Mouse (Mus musculus) brain, adult 2 months (tissue): ENCODE measurements around the gene Gm30191.

ENCODE experiments used
- DNase-seq: peaks from one replicate; pipeline ENCODE4 v3.0.0; 2011; ENCODE audit warnings: low read depth, low spot score

The Gm30191 gene

DNA sequence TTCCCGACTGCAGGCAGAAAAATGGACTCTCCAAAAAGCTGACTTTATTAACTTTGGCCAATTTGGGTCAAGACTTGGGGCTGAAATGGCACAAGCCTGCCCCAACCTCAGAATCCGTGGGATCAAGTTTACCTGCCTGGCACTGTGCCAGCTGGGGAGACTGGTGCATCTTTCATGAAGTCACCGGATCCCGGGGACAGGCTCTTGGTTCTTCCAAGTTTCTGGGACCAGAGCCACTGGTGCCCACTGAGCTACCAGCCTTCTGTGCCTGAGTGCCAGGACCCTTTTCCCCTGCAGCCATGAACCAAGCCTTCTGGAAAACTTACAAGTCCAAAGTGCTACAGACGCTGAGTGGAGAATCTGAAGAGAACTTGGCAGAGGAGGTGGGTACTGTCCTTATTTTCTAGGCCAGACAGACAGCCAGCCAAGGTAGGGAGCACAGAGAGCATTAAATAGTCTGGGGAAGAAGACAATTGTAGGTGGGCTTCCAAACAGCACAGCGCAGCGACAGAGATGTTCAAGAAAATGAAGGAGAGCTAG is at the start of gene Gm30191:
Gene Gm30191, plus strand, starts transcription at position 217 of the 540 bp plus-strand sequence.
- DNase-seq = no peak

DNA sequence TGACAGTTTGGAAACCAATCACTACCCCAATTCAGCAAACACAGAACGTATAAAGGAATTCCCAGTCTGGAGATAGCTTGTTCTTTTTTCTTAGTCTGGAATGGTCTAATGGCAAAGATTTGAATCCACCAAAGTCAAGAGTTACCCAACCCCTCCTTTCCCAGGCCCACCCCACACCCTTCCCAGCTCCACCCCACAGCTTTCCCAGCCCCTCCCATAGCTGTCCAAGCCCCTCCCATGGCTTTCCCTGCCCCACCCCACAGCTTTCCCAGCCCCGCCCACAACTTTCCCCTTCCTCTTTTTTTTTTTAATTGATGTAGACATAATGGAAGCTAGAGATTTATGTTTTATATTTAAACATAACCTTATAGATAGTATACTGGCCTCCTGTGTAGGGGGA is 47.4 kb upstream of the Gm30191 start:
- no peak for DNase-seq

DNA sequence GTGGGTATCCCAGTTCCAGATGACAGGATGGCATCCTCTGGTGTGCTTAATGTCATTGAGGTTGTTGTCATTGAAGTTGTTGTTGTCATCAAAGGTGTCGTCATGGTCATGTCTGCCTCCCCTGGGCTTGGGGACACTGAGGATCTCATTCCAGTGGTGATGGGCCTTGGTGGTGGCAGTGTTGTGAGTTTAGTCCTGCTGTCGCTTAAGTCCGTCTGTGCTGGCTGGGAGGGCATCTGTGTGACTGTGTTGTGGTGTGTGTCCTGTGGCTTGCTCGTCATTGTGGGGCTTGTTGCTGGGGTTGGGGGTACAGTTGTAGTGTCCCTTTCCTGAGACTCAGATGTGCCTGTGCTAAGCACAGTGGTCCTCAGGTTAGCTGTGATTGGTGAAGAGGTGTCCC is 43.8 kb upstream of the Gm30191 start, which contains the start of gene Gm7534:
Gene Gm7534, minus strand, starts transcription at position 101 of the 400 bp plus-strand sequence.
- DNase-seq = no peak

DNA sequence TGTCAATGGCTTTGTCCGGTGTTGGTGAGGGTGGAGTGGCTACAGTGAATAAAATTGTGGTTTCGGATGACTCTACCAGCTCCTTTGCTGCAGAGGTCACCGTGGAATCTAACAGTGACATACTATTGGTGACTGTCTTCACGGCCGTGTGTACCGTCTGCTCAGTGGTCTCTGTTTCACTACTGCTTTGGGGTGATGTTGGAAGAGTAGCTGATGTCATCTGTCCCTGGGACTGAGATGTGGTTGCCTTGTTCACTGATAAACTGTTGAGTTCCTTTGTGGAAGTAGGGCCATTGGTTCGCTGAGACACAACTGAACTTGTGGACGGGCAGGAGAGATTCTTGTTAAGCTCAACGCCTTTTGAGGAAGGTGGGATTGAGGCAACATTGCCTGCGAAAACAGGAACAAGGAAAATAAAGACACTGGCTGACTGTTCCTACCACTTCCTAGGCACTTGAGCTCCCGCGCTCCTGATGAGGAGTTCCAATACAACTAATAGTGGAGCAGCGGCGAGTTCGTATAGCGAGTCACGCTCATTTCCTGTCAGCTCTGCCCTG is 43.3 kb upstream of the Gm30191 start:
- DNase-seq = no peak

DNA sequence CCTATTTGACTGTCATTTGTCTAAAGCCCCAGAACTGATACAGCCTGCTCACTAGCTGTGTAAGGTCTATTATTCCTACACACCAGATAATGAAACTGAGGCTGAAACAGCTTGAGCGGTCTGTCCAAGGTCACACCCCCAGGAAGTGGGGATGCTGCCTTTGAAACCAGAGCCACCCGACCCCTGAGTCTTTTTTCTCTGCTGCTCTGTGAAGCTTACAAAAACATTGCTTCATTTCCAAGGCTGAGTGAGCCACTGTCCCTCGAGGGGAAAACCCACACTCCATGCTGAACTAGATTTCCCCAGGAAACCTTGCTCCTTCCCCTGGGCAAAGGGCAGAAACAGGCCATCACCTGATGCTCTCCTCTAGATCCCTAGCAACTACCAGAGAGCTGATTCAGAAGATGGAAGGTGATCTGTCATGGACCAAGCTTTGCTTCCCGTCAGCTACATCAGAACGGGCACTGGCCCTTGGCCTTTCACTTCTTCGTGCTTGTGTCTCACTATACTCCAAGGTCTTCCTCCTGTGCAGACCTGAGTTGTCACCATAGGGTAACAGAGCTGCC is 40.2 kb upstream of the Gm30191 start:
- DNase-seq = no peak

DNA sequence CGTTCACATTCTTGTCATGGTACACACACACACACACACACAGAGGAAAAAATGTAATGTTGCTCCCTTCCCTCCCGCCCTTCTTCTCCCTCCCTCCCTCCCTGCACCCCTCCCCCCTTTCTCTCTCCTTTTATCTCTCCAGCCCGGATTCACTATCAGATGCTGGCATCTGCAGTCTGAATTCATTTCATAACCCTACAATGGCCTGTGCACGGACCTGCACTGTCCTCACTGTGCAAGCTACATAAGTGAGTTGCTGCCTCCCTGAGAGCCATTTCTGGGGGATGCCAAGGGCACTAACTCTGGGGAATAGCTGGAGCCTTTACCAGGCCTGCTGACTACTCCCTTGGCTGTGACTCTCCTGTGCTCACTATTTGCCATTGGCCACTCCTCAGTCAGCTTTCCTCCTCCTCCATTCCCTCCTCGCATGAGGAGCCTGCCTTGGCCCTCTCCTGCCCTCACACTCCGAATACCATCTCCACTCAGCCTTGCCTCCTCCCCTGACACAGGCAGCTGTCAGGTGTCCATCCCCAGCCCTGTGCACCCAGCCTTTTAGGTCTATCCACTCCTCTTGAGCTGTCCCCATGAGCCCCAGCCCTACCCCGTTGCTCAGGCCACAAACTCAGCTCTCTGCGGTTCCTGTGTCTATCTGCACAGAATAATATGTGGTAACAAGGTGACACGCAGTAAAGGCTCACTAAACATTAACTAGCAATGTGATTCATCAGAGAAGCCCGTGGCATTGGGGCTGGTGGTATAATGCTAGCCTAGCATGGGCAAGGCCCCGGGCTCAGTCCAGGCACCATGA is 23.7 kb upstream of the Gm30191 start:
- no peak for DNase-seq

DNA sequence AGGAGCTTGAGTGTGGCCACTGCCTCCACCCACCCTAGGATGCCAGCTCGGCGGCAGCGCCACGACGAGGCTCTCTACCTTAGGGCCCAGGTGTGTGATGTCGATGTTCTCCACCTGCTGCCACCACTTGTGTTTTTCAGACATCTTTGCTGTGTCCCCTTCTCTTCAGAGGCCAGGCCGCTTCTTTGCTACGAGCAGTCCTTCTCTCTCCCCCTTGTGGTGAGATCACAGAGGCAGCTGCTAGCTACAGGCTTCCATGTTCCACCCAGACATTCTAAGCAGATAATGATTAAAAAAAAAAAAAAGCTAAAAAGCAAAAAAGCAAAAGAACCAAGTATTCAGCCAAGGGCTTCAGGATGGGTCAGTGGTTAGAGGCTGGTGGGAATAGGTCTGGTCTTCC is 19.5 kb upstream of the Gm30191 start, which contains the start of gene Catsper4:
Gene Catsper4, minus strand, starts transcription at position 190 of the 400 bp plus-strand sequence.
- DNase-seq = peak; percentile 37

DNA sequence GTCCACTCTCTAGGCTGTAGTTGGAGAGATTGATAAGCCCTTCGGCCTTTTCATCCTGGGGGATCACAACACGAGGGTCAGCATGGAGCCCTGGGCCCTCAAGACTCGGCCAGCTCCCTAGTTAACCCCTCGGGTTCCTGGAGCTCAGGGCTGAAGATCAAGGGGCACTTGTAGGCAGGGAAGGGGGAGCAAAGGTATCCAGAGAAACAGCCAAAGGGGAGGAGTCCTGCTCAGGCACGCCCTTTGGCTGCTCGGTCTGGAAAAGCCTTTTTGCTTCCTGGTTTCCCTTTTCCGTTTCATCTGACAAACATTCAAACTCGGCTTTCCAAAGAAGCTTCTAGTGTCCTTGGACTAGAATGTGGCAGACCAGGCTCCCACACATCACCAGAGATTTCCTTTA is 16.3 kb upstream of the Gm30191 start:
- DNase-seq = no peak

DNA sequence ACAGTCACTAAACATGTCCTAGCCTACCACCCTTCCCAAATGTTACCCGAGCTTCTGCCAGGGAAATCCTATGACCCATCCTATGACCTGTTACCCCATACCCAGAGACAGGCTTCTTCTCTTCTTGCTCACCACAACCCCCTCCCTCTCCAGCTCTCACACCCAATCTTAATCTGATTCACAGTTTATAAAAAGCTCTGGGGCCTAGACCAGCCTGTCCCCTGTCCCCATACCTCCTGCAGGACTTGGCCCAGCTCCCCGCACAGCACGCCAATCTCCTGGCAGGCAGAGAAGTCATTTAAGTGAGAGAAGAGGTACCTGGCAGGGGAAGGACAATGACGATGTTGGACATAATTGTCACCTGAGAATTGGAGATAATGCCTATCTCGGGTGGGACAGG is 11.9 kb upstream of the Gm30191 start:
- no peak for DNase-seq

DNA sequence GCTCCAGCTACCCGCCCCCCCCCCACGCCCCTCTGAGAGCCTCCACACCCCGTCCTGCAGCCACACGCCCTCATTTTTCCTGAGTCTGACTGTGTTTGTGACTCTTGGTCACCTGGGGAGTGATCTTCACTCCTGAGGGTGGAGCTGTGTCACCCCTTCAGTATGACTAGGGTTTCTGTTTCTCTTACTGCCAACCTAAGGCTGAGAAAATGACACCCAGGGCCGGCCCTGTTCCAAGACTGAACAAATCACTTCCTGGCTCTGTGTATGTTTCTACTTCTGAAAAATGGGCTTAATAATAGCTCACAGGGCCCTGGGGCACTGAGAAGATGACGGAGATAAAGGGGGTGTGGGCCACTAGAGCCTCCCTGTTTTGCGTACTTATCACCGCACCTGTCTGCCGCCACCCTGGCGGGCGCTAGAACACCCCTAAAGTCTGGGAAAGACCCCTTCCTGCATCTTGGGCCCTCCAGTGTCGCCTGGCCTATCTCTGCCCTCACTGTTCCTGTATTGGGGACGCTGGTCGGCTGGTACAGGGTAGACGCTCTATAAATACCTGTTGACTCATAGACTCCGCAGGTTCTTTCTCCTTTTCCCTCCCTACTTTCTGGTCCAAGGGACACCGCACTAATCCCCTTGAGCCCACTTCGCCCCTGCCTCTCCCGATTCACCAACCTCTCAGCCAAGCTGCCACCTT is 9.0 kb upstream of the Gm30191 start:
- no peak for DNase-seq

DNA sequence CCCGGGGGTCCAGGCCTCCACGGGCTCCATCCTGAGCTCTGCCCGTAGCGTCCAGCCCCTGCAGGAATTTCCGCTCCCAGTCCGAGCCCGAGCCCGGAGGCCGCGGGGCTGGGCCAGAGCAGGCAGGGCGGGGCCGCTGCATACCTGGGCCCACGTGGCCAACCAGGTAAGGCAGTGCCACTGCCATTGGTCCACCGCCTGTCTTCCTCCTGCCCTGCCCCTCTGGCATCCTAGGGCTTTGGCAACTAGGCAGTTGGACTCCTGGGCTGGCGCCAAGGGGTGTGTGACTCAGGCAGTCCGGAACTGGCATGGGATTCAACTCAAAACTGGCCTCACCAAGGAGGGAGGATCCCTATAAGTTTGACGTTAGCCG is 8.5 kb upstream of the Gm30191 start, which contains the start of gene Cnksr1:
Gene Cnksr1, minus strand, starts transcription at position 121 of the 373 bp plus-strand sequence.
- DNase-seq = peak; percentile 63

DNA sequence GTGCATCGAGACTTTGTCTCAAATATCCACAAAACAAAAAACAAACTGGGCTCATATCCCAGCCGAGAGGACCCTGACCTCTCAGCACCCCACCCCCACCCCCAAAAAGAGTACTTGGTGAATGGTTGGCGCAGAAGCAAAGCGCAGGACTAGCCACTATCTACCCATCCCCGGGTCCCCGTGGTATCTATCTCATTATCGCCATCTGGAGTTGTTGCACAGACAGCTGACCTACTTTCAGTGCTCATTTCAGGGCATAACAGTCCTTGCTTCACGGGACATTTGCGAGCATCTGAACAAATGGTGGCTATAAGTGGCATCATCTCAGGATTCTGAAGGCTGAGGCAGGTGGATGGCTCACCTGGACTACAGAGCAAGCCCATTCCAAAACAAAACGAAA is 8.0 kb upstream of the Gm30191 start:
- DNase-seq = peak; percentile 35

DNA sequence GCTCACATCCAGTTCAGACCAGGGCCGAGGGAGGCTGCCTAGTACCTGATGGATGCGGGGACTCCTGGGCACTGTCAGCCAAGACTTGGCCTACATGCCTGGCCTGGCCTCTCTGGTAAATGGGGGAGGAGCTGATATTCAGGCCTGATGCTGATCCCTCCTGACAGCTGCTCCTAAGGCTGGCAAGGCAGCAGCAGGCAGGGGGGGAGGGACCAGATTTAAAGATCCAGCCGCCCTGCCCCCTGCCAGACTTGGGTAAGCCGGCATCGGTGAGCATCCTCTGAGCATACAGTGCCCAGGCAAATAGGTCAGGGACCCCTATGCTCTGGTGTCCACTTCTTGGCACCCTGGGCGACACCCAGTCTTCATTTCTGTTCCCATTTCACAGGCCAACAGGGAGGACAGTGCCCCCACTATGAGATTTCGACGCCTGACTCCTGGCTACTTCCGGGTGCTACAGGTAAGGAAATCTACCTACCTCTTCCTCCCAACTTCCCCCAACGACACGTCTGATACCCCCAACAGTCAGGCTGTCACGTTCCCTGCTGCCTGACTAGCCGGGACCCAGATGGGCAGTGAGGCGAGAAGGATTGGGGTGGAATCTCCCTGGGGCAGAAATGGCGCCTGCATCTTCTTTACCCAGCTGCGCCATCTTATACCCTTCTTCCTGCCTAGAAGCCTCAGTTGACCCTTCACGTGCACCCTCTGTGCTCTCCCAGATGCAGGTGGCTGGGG is 3.1 kb upstream of the Gm30191 start, which contains the start of gene E130218I03Rik:
Gene E130218I03Rik, plus strand, starts transcription at position 147 of the 735 bp plus-strand sequence.
- DNase-seq = no peak

DNA sequence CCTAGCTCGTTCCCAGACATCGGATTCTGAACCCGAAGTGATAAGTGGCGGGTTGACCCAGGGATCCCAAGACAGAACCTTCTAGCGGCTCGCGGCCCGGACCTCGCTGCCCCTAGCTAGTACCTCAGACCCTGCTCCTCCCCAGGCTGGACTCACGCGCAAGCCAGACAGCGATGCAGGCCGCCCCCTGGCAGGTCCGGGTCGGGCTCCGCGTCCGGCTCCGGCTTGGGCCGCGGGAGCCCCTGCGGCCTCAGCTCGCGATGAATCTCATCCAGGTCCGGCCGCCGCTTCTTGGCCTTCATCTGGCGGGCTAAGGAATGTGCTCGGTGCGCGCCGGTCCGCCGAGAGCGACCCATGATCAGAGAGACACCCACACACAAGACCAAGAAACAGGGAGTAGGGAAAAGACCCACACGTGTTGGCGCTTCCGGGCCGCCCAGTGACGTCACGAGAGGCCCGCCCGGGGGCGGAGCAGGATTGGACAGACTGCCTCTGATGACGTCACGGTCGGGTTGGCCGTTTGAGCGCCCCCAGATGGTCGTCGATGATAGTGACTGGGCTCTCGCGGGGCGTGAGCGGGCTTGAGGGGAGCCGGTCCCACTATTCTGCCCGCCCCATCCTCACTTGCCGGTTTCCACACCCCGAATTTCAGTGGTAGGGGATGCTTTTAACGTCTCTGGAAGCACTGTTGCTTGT is 1.4 kb upstream of the Gm30191 start, which contains the start of gene Zfp593:
Gene Zfp593, minus strand, starts transcription at position 445 of the 696 bp plus-strand sequence.
- DNase-seq = peak; percentile 93

DNA sequence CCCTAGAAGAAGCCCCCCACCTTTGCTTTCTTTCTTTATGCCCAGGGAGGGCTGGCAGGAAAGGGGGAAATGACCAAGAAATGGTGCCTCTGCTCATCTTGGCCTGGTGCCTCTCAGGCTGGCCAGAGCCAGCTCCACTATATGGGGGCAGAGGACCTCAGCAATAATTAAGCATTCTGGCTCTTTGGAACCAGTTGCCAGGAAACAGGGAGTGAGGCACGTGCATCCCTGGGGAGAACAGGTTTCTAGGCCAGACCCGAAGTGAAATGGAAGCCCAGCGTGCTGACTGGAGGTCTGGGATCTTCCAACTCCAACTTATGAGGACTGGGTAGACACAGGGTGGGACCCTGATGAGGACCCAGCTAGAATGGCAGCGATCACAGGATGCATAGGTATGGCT is 479 bp upstream of the Gm30191 start:
- DNase-seq = no peak

DNA sequence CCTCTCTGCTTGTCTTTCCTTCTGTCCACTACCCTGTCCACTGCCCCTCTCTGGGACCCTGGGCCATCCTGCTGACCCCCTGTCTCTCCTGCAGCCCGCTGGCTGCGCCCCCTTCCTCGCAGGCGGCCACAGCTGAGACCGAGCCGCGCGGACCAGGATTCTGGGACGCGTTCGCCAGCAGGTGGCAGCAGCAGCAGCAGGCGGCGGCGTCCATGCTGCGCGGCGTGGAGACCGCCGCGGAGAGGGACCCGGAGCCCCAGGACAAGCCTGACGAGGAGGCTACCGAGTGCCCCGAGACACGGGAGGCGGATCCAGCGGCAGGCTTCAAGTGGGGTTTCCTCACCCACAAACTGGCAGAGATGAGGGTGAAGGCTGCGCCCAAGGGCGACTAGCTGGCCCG is 2.9 kb downstream of the Gm30191 start:
- DNase-seq = peak; percentile 62

DNA sequence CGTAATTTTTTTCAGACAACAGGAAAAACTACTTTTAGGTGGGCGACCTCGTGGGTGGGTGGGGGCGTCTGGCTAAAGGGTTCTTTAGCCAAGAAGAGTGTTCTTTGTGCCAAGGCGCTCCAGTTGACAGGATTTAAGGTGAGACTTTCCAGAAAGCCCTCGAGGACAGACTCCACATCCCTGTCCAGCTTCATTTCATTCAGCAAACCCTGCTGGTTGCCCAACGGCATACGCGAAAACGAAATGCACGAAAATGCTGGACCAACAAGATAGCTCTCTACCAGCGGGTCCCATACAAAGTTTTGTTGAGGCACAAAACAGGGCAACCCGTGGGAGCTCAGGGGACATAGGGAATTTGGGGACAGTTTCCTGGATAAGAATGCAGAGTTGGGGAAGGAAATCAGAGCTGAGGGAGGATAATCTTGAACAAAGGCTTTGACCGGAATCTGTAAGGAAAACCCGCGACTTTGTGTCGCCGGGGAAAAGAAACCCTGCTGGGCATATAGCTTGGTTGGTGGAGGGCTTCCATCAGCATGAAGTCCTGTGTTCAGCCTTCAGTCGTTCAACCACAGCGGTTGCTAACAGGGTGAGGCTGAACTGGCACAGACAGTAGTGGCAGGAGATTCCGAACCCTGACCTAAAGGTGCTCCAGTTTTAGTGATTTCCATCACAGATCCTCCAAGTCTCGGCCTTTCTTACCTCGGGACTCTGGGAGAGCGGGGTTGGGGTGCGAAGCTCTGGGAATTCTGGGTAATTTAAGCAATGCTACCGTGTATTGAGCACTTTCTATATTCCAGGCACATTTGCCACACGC is 3.6 kb downstream of the Gm30191 start:
- DNase-seq = no peak

DNA sequence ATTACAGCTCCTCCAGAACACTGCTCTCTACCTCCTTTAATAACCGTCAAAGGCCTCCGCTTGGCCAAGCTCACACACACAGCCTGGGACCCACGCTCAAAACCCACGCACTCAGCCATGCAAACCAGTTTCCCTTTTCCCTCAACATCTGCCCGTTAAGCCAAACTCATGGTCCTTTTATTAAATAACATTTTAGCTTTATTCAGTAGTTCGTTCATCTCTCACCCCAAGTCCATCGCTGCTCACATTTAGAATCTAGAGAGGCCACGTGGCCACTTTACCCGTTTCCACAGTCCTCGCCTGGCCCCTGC is 4.2 kb downstream of the Gm30191 start:
- DNase-seq = peak; percentile 25

DNA sequence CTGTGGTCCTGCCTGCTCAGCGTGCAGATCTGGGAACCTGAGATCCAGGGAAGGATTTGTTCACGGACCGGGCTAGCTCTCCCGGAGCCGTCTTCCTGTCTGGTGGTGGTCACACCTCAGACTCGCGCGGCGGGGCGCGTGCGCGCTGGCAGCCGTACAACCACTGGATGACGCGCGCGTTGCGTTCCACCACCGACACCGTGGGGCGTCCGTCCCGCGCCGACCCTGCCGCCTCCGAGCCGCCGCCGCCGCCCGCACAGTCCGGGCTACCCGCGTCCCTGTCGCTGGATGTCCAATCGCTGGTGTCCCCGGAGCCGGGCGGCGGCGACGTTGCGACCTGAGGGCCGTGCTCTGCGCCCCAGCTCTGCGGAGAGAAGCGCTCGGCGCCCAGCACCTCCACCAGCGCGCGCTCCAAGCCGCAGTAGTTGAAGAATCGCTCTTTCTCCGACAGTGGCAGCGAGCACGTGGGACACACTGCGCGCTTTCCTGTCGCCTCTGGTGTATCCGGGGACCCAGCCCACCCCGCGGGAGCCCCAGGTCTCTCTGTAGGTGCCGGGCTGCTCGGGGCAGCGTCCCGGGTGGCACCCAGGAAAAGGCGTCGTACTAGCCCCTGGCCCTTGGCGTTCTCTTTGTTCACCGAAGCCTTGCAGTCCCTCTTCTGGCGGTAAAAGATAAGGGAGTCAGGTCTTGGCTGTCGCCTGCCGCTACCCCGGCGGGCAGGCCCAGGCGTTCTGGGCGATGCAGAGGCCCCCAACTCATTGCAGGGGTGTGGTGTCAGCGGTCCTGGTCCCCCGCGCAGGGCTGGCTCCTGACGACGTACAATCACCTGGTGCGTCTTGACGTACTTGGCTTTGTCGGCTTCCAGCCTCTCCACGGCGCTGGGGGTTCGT is 4.8 kb downstream of the Gm30191 start:
- peak; percentile 64 for DNase-seq
